Mouse (Mus musculus): ENCODE data around the gene Klrb1b. TPM values are rescaled to one million over a fixed set of nuclear protein-coding genes. Genes with fewer than 3 reads are reported as not detected.
"Not testable (repeated sequence)": the region's sequence is repeated elsewhere in the genome, so short reads cannot be mapped to it uniquely, and the experiment has no call there.

The Klrb1b gene
- polyA plus RNA-seq, 1 experiment from 2014 or later, result 0.80 TPM

DNA sequence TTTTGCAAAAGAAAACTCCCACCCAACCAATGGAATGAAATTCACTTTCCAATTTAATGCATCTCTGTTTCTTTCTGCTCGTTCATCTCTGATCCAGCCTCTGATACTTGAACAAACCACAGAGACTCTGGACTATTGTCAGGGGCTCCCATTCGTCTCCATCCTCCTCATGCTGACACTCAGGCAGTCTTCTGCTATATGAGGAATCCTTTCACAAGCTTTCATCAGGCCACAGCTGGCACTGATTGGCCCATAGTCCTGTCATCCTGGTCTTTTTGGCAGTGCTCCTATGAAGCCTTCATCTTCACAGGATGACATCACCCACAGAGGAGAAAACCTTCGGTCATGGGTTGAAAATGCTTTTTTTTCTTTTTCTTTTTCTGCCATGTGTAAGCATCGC, 58.1 kb downstream of the Klrb1b start:
- WGBS, result 80% methylated on average over 4 of the region's 4 CpGs
- Histone ChIP-seq H3K36me3 (ENCODE audit: control insufficient read depth, insufficient read depth) (no peaks in the 10 kb centered on the region), H3K27ac (ENCODE audit: low read depth, low read length) (no peak overlapping the region), H3K27me3 (replicated peaks; ENCODE audit: control insufficient read depth, insufficient read depth, low read length) (no peaks in the 10 kb centered on the region), H3K4me1 (replicated peaks; ENCODE audit: control insufficient read depth, insufficient read depth, low read length) (no peaks in the 10 kb centered on the region), H3K9me3 (ENCODE audit: control insufficient read depth) (no peaks in the 10 kb centered on the region), H3K9ac (ENCODE audit: low read depth, low read length) (no peak overlapping the region), H3K4me2 (replicated peaks; ENCODE audit: low read depth) (no peak overlapping the region), H3K4me3 (ENCODE audit: low read depth, low read length) (no peak overlapping the region)
- ATAC-seq, result no peak
- no peak for TF ChIP-seq CTCF (IDR thresholded peaks at IDR 0.05; ENCODE audit: low read depth)

DNA sequence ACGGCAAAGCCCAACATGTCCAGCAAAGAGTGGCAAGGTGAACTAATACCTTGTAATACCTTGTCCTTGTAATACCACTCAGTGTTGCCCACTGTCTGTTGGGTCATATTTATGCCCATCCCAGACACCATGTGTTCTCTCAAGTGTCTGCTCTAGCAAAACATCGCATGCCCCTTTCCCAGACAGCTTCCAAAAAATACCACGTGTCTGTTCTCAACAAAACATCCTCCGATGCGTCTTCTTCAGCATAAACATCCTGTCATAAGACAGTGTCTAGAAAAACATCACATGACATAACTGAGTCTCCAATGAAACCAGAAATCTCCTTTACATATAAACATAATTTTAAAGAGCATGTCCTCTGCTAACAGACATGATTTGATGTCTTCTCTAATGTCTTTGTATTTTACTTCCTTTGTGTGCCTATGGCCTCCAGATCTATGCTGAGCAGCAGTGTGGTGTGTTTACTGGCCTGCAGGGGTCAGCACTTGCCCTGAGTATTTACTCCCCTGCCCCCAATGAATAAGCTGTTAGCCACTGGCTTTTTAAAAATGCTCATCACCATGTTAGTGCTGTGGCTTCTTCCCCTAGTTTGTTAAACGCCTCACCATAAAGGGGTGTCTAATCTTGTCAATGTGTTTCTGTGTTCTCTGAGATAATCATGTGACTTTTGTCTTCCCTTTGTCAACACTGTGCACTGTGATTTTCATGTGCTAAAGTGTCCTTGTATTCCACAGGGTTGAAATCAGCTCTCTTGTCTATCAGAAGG, 59.5 kb downstream of the Klrb1b start:
- WGBS, result 60% methylated on average over 6 of the region's 6 CpGs
- not testable (repeated sequence) for H3K9me3 ChIP-seq (ENCODE audit: control insufficient read depth); H3K4me1 ChIP-seq (replicated peaks; ENCODE audit: control insufficient read depth, insufficient read depth, low read length); H3K27me3 ChIP-seq (replicated peaks; ENCODE audit: control insufficient read depth, insufficient read depth, low read length); H3K4me3 ChIP-seq (ENCODE audit: low read depth, low read length); ATAC-seq; H3K9ac ChIP-seq (ENCODE audit: low read depth, low read length); H3K4me2 ChIP-seq (replicated peaks; ENCODE audit: low read depth); H3K27ac ChIP-seq (ENCODE audit: low read depth, low read length); H3K36me3 ChIP-seq (ENCODE audit: control insufficient read depth, insufficient read depth)
- TF ChIP-seq CTCF (IDR thresholded peaks at IDR 0.05; ENCODE audit: low read depth), result peak; percentile 78

DNA sequence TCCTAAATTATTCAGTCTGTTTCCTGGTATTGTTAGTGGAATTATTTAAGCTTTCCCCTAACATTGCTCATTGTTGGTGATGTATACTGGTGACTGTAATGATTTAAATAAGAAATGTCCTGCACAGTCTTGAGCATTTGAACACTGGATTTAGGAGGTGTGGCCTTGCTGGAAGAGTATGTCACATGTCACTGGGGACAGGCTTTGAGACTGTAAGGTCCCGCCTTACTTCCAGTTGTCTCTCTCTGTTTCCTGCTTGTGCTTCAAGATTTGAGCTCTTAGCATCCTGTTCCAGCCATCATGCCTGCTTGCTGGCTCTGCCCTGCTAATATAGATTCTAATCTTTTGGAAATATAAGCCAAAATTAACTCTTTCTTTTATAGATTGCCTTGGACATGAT, 60.9 kb downstream of the Klrb1b start:
- Histone ChIP-seq H3K4me2 (replicated peaks; ENCODE audit: low read depth) (no peak overlapping the region), H3K9ac (ENCODE audit: low read depth, low read length) (no peak overlapping the region), H3K9me3 (ENCODE audit: control insufficient read depth) (no peaks in the 10 kb centered on the region), H3K4me3 (ENCODE audit: low read depth, low read length) (no peak overlapping the region), H3K36me3 (ENCODE audit: control insufficient read depth, insufficient read depth) (no peaks in the 10 kb centered on the region), H3K4me1 (replicated peaks; ENCODE audit: control insufficient read depth, insufficient read depth, low read length) (no peaks in the 10 kb centered on the region), H3K27ac (ENCODE audit: low read depth, low read length) (no peak overlapping the region), H3K27me3 (replicated peaks; ENCODE audit: control insufficient read depth, insufficient read depth, low read length) (no peaks in the 10 kb centered on the region)
- ATAC-seq, result no peak
- 83% methylated on average over 1 of the region's 1 CpGs for WGBS
- TF ChIP-seq CTCF (IDR thresholded peaks at IDR 0.05; ENCODE audit: low read depth), result no peak

DNA sequence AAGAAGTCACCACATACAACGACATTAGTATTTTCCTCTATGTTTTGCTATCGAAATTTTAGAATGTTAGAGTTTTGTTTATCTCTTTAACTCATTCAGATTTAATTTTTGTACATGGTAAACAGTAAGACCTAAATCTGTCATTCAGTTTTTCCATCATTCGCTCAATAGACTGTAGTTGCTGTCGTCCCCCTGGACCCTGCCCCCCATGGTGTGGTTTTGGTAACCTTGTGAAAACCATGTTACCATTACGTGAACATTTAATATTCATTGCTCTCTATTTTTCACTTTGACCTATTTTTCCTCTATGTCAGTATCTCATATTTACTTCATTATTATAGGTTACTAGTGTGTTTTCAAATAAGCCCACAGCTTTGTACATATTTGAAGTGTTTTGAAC, 61.5 kb downstream of the Klrb1b start:
- no peaks in the 10 kb centered on the region for H3K36me3 ChIP-seq (ENCODE audit: control insufficient read depth, insufficient read depth)
- H3K9ac ChIP-seq (ENCODE audit: low read depth, low read length), result no peak overlapping the region
- ATAC-seq, result no peak
- H3K27ac ChIP-seq (ENCODE audit: low read depth, low read length), result no peak overlapping the region
- TF ChIP-seq CTCF (IDR thresholded peaks at IDR 0.05; ENCODE audit: low read depth), result no peak
- H3K4me3 ChIP-seq (ENCODE audit: low read depth, low read length), result peak overlapping the region; percentile 23
- no peaks in the 10 kb centered on the region for H3K27me3 ChIP-seq (replicated peaks; ENCODE audit: control insufficient read depth, insufficient read depth, low read length)
- H3K9me3 ChIP-seq (ENCODE audit: control insufficient read depth), result no peaks in the 10 kb centered on the region
- H3K4me1 ChIP-seq (replicated peaks; ENCODE audit: control insufficient read depth, insufficient read depth, low read length), result no peaks in the 10 kb centered on the region
- 22% methylated on average over 5 of the region's 5 CpGs for WGBS
- peak overlapping the region; percentile 53 for H3K4me2 ChIP-seq (replicated peaks; ENCODE audit: low read depth)

DNA sequence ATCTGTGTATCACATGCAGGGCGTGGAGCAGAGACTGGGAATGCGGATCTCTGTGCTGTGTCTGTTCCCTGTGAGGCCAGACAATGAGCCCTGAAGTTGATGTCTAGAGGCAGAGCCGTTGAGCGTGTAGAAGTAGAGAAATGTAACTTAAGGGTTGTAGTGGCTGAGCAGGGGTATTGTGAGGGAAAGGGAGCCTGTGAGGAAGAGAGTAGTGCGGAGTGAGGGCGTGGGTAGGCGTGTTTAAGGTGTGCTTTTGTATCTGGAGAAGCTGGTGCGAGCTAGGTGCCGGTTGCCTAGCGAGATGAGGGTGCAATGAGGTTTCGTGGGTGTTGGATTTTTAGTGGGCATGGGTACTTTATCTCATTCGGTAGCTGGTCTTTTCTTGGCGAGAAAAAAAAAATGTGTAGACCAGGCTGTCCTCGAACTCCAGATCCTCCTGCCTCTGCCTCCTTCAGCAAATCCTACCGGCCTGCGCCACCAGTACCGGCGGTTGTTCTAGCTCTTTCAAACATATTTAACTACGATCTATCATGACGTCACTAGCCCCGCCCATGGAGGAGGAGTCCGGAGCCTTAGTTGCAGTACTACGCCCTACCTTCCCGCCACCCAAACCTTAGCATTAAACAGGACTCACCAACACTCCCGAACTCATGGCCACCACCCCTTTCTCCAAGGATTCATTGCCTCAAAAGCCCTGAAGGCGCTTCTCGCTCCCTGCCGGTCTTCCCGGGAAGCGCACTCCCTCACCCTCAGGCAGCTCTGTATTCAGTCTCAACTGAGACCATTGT, 62.2 kb downstream of the Klrb1b start:
- peak overlapping the region; percentile 50; the same call in 1 of the 2 replicates for H3K9ac ChIP-seq (ENCODE audit: low read depth, low read length)
- TF ChIP-seq CTCF (IDR thresholded peaks at IDR 0.05; ENCODE audit: low read depth), result peak; percentile 89
- H3K4me3 ChIP-seq (ENCODE audit: low read depth, low read length), result peak overlapping the region; percentile 51
- H3K4me2 ChIP-seq (replicated peaks; ENCODE audit: low read depth), result peak overlapping the region; percentile 78
- no peaks in the 10 kb centered on the region for H3K9me3 ChIP-seq (ENCODE audit: control insufficient read depth)
- under 1% methylated on average over 29 of the region's 30 CpGs for WGBS
- no peak overlapping the region; the same call in 1 of the 2 replicates for H3K27ac ChIP-seq (ENCODE audit: low read depth, low read length)
- H3K27me3 ChIP-seq (replicated peaks; ENCODE audit: control insufficient read depth, insufficient read depth, low read length), result no peaks in the 10 kb centered on the region
- no peaks in the 10 kb centered on the region for H3K36me3 ChIP-seq (ENCODE audit: control insufficient read depth, insufficient read depth)
- ATAC-seq, result peak; percentile 93
- no peaks in the 10 kb centered on the region for H3K4me1 ChIP-seq (replicated peaks; ENCODE audit: control insufficient read depth, insufficient read depth, low read length)

Other genes with a start within 250 kb of the Klrb1b start
- 1.0 and 2.0 TPM in 2 replicates for gene A2ml1, start 244.7 kb downstream of the Klrb1b start, polyA plus RNA-seq (2015; fragmentation: Nextera tagmentation; extraction: Ambion mirVana)
- gene Klrb1a, start 202.8 kb downstream of the Klrb1b start, polyA plus RNA-seq (2015; fragmentation: Nextera tagmentation; extraction: Ambion mirVana), result not detected in 2 replicates
- 169 and 175 TPM in 2 replicates for gene Clec2h, start 163.9 kb downstream of the Klrb1b start, polyA plus RNA-seq (2015; fragmentation: Nextera tagmentation; extraction: Ambion mirVana)
- 0.13 and 0.29 TPM in 2 replicates for gene Klrb1, start 103.3 kb downstream of the Klrb1b start, polyA plus RNA-seq (2015; fragmentation: Nextera tagmentation; extraction: Ambion mirVana)
- 0.21 and 0.27 TPM in 2 replicates for gene Klrb1c, start 37.1 kb downstream of the Klrb1b start, polyA plus RNA-seq (2015; fragmentation: Nextera tagmentation; extraction: Ambion mirVana)
- gene Gm44511, start within 50 bp of the Klrb1b start, polyA plus RNA-seq (2015; fragmentation: Nextera tagmentation; extraction: Ambion mirVana), result 0.25 TPM in 1 of 2 replicates, not detected in the other
- 0.18 and 0.21 TPM in 2 replicates for gene Clec2i, start 61.3 kb upstream of the Klrb1b start, polyA plus RNA-seq (2015; fragmentation: Nextera tagmentation; extraction: Ambion mirVana)
- gene BC035044, start 64.8 kb upstream of the Klrb1b start, polyA plus RNA-seq (2015; fragmentation: Nextera tagmentation; extraction: Ambion mirVana), result 1.2 and 1.4 TPM in 2 replicates
- not detected in 2 replicates for gene Clec2g, start 108.0 kb upstream of the Klrb1b start, polyA plus RNA-seq (2015; fragmentation: Nextera tagmentation; extraction: Ambion mirVana)
- 0.25 and 0.44 TPM in 2 replicates for gene Klrb1f, start 219.6 kb upstream of the Klrb1b start, polyA plus RNA-seq (2015; fragmentation: Nextera tagmentation; extraction: Ambion mirVana)

Measured in intestine, postnatal 0 days (tissue).